Mouse (Mus musculus) thymus, postnatal 25 days (tissue): ENCODE measurements around the gene Zbtb8a.
"Not testable (repeated sequence)": the region's sequence is repeated elsewhere in the genome, so short reads cannot be mapped to it uniquely, and the experiment has no call there.

Experiments
- DNase-seq: peaks from one replicate; pipeline ENCODE4 v3.0.0; 2022

The Zbtb8a gene

GRCm38 (mm10) chr4:129375821-129376220 is 2.1 kb downstream of the Zbtb8a start:
- DNase-seq, result no peak

GRCm38 (mm10) chr4:129375000-129375399 is 2.9 kb downstream of the Zbtb8a start:
- DNase-seq, result no peak

- no peak for DNase-seq
Observed at GRCm38 (mm10) chr4:129374219-129374755, 3.6 kb downstream of the Zbtb8a start.

- DNase-seq, result no peak
Observed at GRCm38 (mm10) chr4:129373202-129373976, 4.5 kb downstream of the Zbtb8a start.

DNA sequence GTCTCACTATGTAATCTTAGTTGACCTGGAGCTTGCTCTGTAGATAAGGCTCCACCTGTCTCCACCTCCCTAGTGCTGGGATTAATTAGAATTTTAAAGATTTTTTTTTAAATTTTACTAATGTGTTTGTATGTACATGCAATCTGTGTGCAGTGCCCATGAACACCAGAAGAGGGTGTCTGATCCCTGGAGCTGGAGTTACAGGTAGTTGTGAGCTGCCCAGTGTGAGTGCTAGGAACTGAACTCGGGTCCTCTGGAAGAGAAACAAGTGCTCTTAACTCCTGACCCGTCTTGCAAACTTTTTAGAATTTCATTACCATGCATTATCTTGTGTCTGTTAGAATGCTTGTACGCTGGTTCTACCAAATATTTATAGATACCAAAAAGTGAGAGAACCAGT is 6.5 kb downstream of the Zbtb8a start:
- no peak for DNase-seq

DNA sequence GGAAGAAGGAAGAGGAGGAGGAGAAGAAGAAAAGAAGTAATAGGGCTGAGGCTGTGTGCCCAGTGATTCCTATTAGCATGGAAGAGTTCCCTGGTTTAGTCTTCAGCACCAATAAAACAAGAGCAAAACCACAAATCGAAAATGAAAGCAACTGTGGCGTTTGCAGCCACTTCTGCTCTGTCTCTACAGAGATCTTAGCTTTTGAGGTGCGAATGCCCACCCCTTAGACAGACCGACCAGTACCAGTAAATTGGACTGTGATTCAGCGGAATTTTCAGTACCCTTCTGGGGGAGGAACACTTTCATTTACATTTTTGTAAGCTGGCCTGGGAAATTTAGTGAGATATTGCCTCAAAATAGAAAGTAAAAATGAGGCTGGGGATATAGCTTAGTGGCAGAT is 12.7 kb downstream of the Zbtb8a start:
- peak; percentile 29 for DNase-seq

- DNase-seq, result no peak
Observed at GRCm38 (mm10) chr4:129364379-129364778, 13.5 kb downstream of the Zbtb8a start.

- DNase-seq, result no peak
Observed at GRCm38 (mm10) chr4:129363463-129363862, 14.5 kb downstream of the Zbtb8a start.

GRCm38 (mm10) chr4:129362771-129363170 is 15.1 kb downstream of the Zbtb8a start:
- DNase-seq, result no peak

DNA sequence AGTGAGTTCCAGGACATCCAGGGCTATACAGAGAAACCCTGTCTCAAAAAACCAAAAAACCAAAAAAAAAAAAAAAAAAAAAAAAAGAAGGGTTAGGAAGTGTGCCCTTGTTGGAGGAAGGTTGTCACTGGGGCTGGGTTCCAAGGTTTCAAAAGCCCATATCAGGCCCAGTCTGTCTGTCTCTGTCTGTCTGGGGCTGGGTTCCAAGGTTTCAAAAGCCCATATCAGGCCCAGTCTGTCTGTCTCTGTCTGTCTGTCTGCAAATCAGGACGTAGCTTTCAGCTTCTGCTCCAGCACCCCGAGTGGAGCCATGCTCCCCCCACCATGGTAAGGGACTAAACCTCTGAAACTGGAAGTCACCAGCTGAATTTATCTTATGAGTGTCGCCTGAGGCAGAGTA is 15.7 kb downstream of the Zbtb8a start:
- not testable (repeated sequence) for DNase-seq

DNA sequence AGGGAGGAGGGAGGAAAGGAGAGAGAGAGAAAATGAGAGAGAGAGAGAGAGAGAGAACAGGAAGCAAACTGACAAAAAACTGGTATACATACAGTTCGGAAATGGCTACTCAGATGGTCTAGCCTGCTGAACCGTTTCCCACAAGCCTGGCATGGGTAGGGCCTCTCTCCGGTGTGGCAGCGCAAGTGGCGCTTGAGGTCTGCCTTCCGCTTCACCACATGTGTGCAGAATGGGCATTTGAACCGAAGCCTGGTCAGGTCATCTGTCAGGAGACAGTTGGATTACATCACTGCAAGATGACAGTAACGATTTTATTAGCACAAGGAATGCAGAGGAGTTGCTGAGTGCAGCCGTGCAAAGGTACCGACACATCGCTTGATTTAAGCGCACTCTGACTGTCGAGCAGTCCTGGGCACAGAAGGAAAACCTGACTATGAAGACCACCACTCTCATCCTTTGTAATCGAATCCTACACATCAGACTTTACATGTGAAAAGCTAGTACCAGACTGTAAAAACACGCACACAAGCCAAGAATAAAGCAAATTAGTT is 20.2 kb downstream of the Zbtb8a start:
- DNase-seq, result no peak

- DNase-seq, result no peak
Observed at GRCm38 (mm10) chr4:129354236-129354635, 23.7 kb downstream of the Zbtb8a start.

GRCm38 (mm10) chr4:129353176-129353575 is 24.7 kb downstream of the Zbtb8a start:
- no peak for DNase-seq

GRCm38 (mm10) chr4:129351111-129351510 is 26.8 kb downstream of the Zbtb8a start:
- no peak for DNase-seq

GRCm38 (mm10) chr4:129350644-129351043 is 27.3 kb downstream of the Zbtb8a start:
- DNase-seq, result peak; percentile 72

DNA sequence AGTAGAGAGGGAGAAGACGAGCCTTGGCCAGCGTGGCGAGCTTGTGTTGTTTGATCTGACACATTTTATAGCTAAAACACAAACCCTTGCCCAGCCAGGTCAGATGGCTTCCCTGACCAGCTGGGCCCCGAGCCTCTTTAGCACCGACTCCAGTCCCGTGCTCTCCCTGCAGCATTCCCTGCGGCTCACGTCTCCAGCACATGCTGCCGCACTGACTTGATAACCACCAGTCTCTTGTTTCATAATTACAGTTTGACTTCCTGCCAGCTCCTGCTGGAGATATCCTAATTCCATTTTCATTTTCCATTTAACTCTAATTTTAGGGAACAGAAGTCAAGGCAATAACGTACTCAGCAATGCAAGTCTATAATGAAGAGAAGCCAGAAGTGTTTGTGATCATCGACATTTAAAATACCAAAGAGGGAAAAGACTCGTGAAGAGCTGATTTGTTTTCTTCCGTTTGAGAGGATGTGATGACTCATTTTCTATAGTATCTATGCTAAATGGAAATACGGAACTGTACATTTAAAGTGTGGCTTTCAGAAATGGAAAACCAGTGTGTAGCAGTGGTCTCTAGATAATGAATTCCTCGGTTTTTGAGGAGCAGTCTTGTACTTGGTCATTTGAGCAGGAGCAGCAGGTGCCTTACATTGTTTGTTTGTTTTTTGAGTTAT is 31.3 kb downstream of the Zbtb8a start:
- DNase-seq, result no peak

- no peak for DNase-seq
Observed at GRCm38 (mm10) chr4:129342705-129343104, 35.2 kb downstream of the Zbtb8a start.

DNA sequence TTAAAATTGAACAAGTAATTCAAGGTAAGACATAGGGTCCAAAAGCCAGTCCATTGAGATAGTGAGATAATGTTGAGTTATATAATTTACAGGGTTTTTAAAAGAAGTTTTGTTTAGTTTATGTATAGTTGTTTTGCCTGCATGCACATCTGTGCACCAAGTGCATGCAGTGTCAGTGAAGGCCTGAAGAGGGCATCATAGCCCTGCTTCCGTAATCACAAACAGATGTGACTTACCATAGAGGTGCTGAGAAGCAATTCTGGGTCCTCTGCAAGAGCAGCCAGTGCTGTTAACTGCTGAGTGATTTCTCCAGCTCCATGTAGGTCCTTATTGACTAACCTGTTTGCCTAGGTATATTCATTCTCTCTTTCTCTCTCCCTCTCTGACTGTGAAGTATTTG is 36.0 kb downstream of the Zbtb8a start:
- DNase-seq, result no peak

GRCm38 (mm10) chr4:129339743-129340142 is 38.2 kb downstream of the Zbtb8a start:
- DNase-seq, result no peak

GRCm38 (mm10) chr4:129336291-129336690 is 41.6 kb downstream of the Zbtb8a start:
- no peak for DNase-seq

GRCm38 (mm10) chr4:129335216-129336074 is 42.5 kb downstream of the Zbtb8a start, which contains the start of the genes Rbbp4 and Zbtb8os:
Gene Rbbp4 (minus strand): TSS chr4:129335370.
Gene Zbtb8os (plus strand): TSS chr4:129335695.
- peak; percentile 97 for DNase-seq

DNA sequence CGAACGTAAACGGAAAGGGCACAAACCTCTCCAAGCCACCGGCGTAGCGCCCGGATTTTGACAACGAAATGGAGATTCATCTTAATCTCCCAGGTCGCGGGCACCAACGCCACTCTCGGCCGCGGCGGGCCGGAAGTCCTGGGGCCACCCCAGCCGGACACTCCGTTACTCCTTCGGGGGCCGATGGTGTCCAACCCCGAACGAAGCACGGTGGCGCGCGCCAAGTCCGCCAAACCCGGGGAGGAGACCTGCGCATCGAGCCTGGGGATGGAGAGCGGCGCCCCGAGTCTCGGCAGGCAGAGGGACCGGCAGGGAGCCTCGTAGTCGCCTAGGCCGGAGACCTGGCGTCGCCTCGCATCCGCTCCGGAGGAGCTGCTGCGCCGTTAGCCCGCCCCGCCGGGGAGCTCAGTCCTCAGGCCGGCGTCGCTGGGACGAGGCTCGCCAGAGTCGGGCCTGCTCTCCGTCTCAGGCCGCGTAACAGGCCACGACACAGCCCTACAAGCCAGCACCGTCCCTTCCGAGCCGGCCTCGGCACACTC is 43.2 kb downstream of the Zbtb8a start:
- no peak for DNase-seq
